14 mouse cellular contexts compared by ENCODE assay signal in the genomic region with DNA sequence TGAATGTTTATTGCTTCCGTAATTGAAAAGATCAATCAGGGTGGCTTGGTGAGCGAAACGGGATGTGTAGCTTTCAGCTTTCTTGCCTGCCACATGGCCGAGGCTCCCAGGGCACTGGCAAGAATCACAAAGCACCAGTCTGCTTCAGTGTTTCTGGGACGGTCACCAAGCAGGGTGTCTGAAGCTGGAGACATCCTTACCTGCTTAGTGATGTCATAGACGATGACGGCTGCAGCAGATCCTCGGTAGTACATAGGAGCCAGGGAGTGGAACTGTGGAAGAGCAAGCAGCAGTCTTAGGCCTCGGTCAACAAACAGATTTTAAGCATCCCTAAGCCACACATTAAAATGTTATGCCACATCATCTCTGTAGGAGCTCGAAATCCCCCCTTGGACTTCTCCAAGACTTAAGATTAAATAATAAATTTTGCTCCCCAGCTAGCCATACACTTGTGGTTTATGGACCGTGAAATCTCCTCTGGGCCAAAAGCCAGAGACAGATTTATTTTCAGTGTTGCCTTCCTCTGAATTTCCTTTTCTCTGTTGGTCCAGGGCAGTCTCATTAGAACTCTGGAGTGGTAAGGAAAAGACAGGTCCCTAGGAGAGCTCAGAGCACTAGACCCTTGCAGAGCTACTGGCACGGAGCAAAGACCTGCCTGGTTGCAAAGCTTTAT. TPM values are rescaled to one million over a fixed set of nuclear protein-coding genes. Genes with fewer than 3 reads are reported as not detected.
DNase-seq lines count a peak whose midpoint lies in the region; ATAC-seq lines count a peak whose summit lies in the region.
"Had no signal": no experiment of that assay in that cellular context is flagged by ENCODE, and none has a peak within 500 bp of the region (broad histone marks: within the 10 kb centered on the region; RNA-seq: fewer than 3 reads in every experiment).

No protein-coding gene starts in this region.

- peaks cover 28% of the 10 kb centered on the region for H3K4me1 ChIP-seq in hindbrain, embryonic 14.5 days (replicated peaks; ENCODE audit: control insufficient read depth, insufficient read depth, low read length)
- H3K4me1 ChIP-seq in hindbrain, embryonic 11.5 days (replicated peaks; ENCODE audit: control insufficient read depth, insufficient read depth, low read length) = no peaks in the 10 kb centered on the region
- peaks cover 22% of the 10 kb centered on the region for H3K4me1 ChIP-seq in embryonic facial prominence, embryonic 14.5 days (ENCODE audit: control insufficient read depth, insufficient read depth, low read length)

- ATAC-seq in hindbrain, embryonic 14.5 days (ENCODE audit: low FRiP score) = no peak
- ATAC-seq in hindbrain, embryonic 11.5 days (ENCODE audit: low FRiP score) = no peak
- ATAC-seq in embryonic facial prominence, embryonic 14.5 days (ENCODE audit: low read depth) = no peak
- ATAC-seq in megakaryocyte-erythroid progenitor cell, adult 5-6 weeks (replicated peaks; ENCODE audit: low FRiP score, low TSS enrichment, poor library complexity, severe bottlenecking) = no peak

- H3K4me2 ChIP-seq in hindbrain, embryonic 14.5 days (replicated peaks) = no peak overlapping the region
- H3K4me2 ChIP-seq in hindbrain, embryonic 11.5 days (replicated peaks; ENCODE audit: low read depth, low read length) = no peak overlapping the region
- H3K4me2 ChIP-seq in embryonic facial prominence, embryonic 14.5 days (ENCODE audit: low read depth, low read length) = no peak overlapping the region

- peak; percentile 39 for DNase-seq in hindbrain, embryonic 14.5 days (ENCODE audit: low spot score)
- no peak for DNase-seq in hindbrain, embryonic 11.5 days (ENCODE audit: low spot score)
- peak; percentile 46 for DNase-seq in adipocyte (ENCODE audit: low spot score)
- DNase-seq in embryonic facial prominence, embryonic 14.5 days (ENCODE audit: low spot score) = peak; percentile 59
- peak; percentile 72 to 82 for DNase-seq in kidney, postnatal 36 days
- no peak for DNase-seq in thymus, postnatal 10 days (ENCODE audit: low spot score in 2 of 2)
- DNase-seq in left cerebral cortex, postnatal 25 days (ENCODE audit: low spot score in 2 of 2) = no peak
- DNase-seq: B cell, adult 2 months; heart, postnatal 10 days; layer of hippocampus, postnatal 36 days had no signal

- H3K9me3 ChIP-seq in hindbrain, embryonic 14.5 days (ENCODE audit: control insufficient read depth, low read length) = no peaks in the 10 kb centered on the region
- H3K9me3 ChIP-seq in hindbrain, embryonic 11.5 days (ENCODE audit: control insufficient read depth, low read length) = no peaks in the 10 kb centered on the region
- no peaks in the 10 kb centered on the region for H3K9me3 ChIP-seq in embryonic facial prominence, embryonic 14.5 days (ENCODE audit: control insufficient read depth, low read length)

- H3K27ac ChIP-seq in hindbrain, embryonic 14.5 days = peak overlapping the region; percentile 38
- no peak overlapping the region for H3K27ac ChIP-seq in hindbrain, embryonic 11.5 days (ENCODE audit: low read depth, low read length)
- H3K27ac ChIP-seq in embryonic facial prominence, embryonic 14.5 days (replicated peaks; ENCODE audit: low read depth, low read length) = no peak overlapping the region

- H3K27me3 ChIP-seq in hindbrain, embryonic 14.5 days (ENCODE audit: control insufficient read depth, insufficient read depth, low read length) = no peaks in the 10 kb centered on the region
- no peaks in the 10 kb centered on the region for H3K27me3 ChIP-seq in hindbrain, embryonic 11.5 days (ENCODE audit: control insufficient read depth, insufficient read depth, low read length)
- H3K27me3 ChIP-seq in embryonic facial prominence, embryonic 14.5 days (replicated peaks; ENCODE audit: control insufficient read depth, insufficient read depth, low read length) = no peaks in the 10 kb centered on the region

- intact Hi-C loops in left cerebral cortex, postnatal 25 days (cut with DNase I) = no loop called here

- no peaks in the 10 kb centered on the region for H3K36me3 ChIP-seq in hindbrain, embryonic 14.5 days (replicated peaks; ENCODE audit: control insufficient read depth, insufficient read depth)
- H3K36me3 ChIP-seq in hindbrain, embryonic 11.5 days (ENCODE audit: control insufficient read depth, insufficient read depth, low read length) = no peaks in the 10 kb centered on the region
- 0 out of 2 replicates have a peak, but pooled peaks cover 4% of the 10 kb centered on the region for H3K36me3 ChIP-seq in embryonic facial prominence, embryonic 14.5 days (ENCODE audit: control insufficient read depth, insufficient read depth, low read length)

- WGBS in hindbrain, embryonic 14.5 days = 76% methylated on average over 12 of the region's 12 CpGs
- WGBS in hindbrain, embryonic 11.5 days = 90% methylated on average over 12 of the region's 12 CpGs
- 68% methylated on average over 12 of the region's 12 CpGs for WGBS in embryonic facial prominence, embryonic 14.5 days

- no peak overlapping the region for H3K9ac ChIP-seq in hindbrain, embryonic 14.5 days
- H3K9ac ChIP-seq in hindbrain, embryonic 11.5 days (ENCODE audit: low read depth, low read length) = no peak overlapping the region
- no peak overlapping the region for H3K9ac ChIP-seq in embryonic facial prominence, embryonic 14.5 days (ENCODE audit: low read depth, low read length)

- H3K4me3 ChIP-seq in hindbrain, embryonic 14.5 days (replicated peaks; ENCODE audit: low read length) = no peak overlapping the region
- H3K4me3 ChIP-seq in hindbrain, embryonic 11.5 days (ENCODE audit: low read depth, low read length) = no peak overlapping the region
- H3K4me3 ChIP-seq in embryonic facial prominence, embryonic 14.5 days (ENCODE audit: low read depth, low read length) = no peak overlapping the region

RNA-seq across cellular contexts. Expression of gene Txndc2, which starts 56.0 kb away (rescaled TPM):
- 0.21 and 0.22 TPM in 2 replicates for polyA plus RNA-seq in hindbrain, embryonic 14.5 days (2014; fragmentation: Nextera tagmentation; extraction: Ambion mirVana)
- polyA plus RNA-seq in hindbrain, embryonic 11.5 days (2014; fragmentation: Nextera tagmentation; extraction: Ambion mirVana) = 0.10 TPM in 1 of 2 replicates, not detected in the other
- polyA plus RNA-seq in embryonic facial prominence, embryonic 14.5 days (2014; fragmentation: Nextera tagmentation; extraction: Ambion mirVana) = 0.14 TPM in 1 of 2 replicates, not detected in the other
- not detected in 2 replicates for total RNA-seq in megakaryocyte-erythroid progenitor cell, adult 5-6 weeks (2014; fragmentation: Nextera tagmentation)
- not detected in 2 replicates for total RNA-seq in megakaryocyte-erythroid progenitor cell, adult 5-6 weeks (2017)
- total RNA-seq in left cerebral cortex, postnatal 25 days (2021) = not detected
- total RNA-seq: gastrocnemius, adult 18-20 months; layer of hippocampus, postnatal 36 days had no signal
- polyA plus RNA-seq: liver, embryonic 16.5 days; stomach, embryonic 14.5 days had no signal

Comparison
In these comparisons a context has a peak if more than half of its experiments do, and no peak if none do; other contexts are left out.
1. DNase-seq: peak in hindbrain, embryonic 14.5 days (single experiment), adipocyte (single experiment), embryonic facial prominence, embryonic 14.5 days (single experiment) and kidney, postnatal 36 days (2 of 2); none in hindbrain, embryonic 11.5 days (single experiment), thymus, postnatal 10 days (0 of 2) and left cerebral cortex, postnatal 25 days (0 of 2).